Mouse (Mus musculus) liver, adult (tissue): ENCODE data around the gene Cwc27.
A peak's percentile ranks its signal among the peaks of the same experiment; 100 is the strongest.

Experiments used
- GATA4 ChIP-seq: IDR thresholded peaks from 2 replicates; pipeline ENCODE4 v1.6.1; 2014; ENCODE audit warnings: mild to moderate bottlenecking, low read length; ENCODE audit not compliant: insufficient replicate concordance

Gene Cwc27

DNA sequence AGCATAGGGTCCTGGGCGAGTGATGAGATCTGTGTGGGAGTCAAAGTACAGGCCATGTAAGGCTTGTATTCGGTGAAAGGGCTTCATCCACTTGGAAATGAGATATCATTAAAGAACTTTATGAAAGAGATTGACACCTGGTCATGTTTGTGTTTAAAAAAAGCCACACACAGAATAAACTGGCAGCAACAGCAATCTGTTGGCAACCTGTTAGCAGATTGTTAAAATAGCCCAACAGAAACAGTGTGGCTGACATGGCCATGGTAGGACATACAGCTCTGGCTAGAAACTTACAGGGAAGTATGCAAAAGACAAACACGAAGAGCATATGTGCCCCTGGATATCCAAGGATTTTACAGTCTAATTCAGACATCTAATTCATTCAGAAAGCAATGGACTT lies 124.2 kb downstream of the Cwc27 start:
- TF ChIP-seq GATA4: no peak

DNA sequence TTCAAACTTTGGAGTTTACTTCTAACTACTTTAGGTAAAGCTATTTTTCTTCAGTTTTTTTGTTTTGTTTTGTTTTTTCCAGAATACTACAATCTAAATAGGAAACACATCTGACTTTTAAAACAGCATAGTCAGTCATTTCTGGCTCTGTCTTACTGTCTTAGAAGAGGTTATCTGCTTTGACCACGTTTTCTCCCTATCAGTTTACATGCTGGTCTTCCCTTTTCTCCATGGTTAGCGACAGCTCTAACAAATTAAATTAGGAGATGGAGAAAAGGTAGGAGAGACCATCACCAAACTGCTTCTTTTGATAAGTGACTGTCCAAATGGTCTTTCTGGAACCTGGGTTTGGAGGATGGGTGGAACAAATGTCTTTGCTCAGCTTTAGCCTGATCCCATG lies 131.4 kb downstream of the Cwc27 start:
- TF ChIP-seq GATA4: no peak

DNA sequence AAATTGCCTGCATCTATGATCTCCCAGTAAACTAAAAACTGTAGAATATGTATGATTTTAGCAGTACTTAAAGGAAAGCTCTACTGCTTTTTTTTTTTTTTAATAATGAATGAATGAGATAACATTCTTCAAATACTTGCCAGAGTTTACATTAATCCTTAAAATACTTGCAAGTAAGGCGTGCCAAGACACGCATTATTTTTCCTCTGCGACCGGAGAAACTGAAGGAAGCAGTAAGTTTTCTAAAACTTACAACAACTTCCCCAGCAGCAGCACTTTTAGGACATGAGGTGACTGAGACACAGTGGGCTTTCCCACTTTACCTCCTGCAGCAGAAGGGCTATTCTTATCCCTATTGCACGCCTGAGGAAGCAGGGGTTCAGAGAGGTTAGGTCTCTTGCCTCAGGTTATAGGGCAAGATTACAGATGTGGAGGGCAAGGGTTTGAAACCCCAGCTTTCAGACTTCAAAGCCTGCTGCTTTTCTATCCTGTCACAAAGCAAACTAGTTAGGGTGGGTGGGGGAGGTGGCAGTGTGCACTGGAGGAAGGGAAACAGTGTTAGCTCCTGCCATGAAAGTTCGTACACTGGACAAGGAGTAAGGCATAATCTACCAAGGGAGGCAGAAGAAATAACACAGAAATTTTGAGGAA lies 132.5 kb downstream of the Cwc27 start:
- TF ChIP-seq GATA4: no peak

DNA sequence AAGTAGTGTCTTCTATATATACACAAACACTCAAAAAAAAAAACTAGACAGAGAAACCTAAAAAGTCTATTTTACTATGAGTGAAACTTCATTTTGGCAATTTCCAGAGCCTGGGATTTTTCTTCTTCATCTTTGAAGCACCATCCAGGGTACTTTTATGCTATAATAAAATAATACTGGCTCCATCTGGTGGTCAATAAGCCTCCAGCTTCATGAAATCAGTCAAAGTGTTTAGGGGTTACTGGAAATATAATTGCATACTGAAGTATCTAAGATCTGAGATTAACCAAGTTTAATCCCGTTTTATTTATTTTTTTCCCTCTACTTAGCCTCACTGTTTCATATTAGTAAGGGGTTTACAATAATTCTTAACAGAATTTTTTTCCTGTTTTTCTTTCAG lies 135.7 kb downstream of the Cwc27 start:
- TF ChIP-seq GATA4: no peak

DNA sequence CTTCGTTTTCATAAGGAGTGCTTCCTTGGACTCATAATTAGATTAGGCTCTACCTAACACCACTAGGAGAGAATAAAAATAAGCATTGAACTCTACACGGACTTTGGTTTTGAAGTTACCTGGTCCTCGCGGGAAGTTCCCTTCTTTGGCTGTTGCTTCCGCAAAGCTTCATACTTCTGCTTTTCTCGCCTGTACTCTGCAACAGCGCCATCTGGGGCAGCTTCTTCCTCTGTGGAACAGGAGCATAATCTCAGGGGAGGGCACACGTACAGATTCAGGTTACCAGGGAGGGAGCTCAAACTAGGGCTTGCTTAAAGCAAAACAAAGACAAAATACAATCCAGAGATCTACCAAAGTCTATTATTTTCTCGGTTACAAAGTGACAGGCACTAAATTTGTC lies 155.8 kb downstream of the Cwc27 start:
- no peak for TF ChIP-seq GATA4

DNA sequence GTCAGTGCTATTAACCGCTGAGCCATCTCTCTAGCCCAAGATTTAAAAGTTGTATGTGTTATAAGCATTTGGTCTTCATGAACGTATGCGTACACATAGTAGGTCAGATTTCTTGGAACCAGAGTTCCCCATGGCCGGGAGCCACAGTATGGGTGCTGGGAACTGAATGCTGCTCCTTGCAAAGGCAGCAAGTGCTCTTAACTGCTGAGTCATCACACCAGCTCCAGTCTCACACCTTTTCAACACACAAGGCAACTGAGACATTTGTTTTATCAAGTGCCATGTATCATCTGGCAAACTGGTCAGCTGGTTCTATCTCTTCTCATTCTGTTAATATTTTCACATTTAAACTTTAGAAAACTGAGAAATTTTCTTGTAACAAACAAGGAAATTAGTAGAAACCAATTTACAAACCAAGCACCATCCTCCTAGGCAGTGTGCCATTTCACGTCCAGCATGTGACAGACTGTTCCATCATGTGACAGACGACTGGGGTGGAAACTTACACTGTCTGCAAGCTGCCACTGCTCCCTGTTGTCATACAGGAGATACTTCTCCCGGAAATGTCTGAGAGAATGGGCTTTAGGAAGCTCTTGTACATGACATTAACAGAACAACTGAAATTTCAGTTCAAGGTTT lies 156.8 kb downstream of the Cwc27 start:
- TF ChIP-seq GATA4: no peak

DNA sequence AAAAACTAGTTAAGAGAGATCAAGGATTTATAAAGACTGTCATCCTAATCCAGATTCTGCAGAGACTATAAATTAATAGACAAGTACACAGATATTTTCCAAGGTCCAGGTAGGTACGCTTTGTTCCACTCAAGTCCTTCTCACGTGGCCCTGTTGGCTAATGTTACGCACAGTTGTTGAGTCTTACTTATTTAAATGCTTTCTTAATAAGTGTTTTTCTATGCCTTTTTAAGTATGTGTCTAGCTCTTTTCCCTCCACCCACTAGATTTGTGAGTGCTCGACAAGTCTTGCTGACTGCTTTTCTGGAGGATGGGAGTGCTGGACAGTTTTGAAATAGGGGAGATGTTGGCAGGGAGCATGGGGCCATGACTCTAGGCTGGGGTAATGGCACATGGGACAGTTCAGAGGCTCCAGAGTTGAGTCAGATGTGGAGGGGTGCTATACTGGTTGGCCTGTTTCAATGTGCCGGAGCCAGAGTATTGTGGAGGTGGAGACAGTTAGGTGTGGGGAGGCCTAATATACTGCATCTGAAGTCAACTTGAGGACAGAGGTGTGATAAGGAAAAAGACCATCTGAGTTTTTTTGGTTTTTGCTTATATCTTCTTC lies 160.2 kb downstream of the Cwc27 start:
- TF ChIP-seq GATA4: no peak

DNA sequence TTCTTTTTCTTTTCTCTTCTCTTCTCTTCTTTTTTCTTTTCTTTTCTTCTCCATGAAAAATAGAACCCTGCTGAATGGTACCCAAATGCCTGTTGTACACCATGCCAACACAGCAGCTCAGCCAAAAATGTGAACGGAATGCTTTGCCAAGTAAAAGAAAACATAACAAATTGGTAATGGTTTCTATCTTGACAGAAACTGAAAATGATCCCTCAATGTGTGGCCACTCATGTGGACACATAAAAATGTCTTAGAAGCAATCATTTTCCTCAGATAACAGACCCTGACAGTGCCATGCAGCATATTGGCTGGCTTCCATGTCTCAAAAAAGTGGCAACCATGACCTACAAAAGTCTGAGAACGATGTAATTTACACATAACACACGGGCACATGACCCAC lies 161.8 kb downstream of the Cwc27 start:
- no peak for TF ChIP-seq GATA4

DNA sequence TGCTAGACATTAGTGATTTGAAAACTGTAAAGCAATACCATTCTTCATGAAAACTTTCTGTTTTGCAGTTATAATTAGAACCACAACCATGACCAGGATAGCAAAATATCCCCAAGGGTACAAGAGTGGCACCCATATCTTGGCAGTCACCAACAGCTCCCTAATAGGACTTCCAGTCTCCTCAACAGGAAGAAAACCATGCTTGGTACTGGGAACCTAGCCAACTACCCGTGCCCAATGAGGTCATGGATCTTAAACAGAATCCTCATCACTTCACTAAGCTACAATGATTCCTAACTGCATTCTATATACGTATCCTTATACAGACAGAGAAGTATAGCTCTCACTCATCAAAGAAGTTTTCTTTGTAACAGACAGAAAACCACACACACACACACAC lies 165.2 kb downstream of the Cwc27 start:
- TF ChIP-seq GATA4: no peak

DNA sequence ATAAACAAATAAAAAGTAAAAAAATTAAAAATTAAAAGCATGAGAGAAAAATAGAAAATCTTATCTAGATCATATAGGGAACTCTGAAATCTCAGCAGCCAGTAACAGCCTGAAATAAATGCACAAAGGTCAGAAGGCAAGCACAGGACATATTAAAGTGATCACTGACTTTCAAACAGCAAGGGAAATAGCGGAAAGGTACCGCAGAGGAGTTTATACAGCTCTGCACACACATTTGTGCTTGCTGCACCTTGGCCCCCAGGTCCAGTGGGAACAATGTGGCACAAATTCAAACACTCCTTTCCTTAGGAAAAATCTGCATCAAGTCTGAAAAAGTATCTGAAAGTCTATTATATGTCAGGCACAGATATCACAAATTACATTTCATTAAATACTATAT lies 166.3 kb downstream of the Cwc27 start:
- no peak for TF ChIP-seq GATA4

DNA sequence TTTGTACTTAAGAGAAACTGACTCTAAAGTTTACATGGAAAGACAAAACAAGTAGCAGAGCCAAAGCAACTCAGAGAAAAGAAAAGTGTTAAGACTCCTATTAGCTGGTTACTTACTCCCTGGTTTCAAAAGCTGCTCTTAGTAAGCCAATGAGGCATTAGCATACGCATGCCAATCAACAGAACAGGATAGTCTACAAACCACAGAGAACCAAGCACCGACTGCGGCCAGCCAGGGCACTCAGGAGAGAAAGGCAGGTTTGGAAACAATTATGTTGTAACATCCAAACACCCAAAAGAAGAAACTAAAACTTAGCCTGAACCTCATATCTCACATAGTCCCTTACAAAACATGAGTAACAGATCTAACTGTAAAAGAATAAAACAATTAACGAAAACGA lies 166.8 kb downstream of the Cwc27 start:
- TF ChIP-seq GATA4: no peak

DNA sequence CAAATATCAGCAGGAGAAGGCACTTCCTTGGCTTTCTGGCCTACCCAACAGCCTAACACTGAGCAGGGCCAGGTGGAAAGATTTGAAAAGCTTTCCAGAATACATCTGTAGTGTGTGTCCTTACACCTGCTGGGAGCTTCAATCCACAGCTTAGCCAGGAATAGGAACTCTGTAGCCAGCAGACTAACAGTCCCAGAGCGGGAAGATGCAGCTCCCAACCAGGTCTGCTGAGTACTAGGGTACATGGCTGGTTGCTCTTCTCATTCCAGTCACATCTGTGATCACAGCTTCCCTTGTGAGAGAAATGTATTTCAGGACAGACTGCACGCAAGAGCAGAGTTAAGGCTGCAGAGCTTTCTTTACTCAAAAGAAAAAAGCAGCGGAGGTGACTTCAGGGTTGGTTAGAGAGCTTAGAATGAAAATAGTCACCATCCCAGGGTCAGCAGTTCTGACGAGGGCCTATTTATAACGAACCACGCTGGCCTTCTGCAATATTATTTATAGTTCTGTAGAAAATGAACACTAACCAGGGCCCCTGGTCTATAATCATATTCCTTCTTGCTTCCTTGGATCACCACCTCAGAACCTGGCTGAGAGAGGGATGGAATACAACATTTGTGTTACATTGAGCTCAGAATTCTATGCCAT lies 171.0 kb downstream of the Cwc27 start:
- TF ChIP-seq GATA4: no peak

DNA sequence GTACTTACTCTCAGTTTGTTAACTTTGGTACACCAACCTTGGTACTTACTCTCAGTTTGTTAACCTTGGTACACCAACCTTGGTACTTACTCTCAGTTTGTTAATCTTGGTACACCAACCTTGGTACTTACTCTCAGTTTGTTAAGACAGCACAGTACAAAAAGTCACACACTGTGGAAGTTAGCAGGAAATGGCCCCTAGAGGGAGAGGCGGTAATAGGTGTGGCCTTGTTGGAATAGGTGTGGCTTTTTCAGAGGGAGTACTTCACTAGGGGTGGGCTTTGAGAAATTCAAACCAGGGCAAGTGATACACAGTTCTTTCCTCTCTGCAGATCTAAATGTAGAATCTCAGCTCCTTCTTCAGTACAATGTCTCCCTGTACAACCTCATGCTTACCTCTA lies 172.8 kb downstream of the Cwc27 start:
- no peak for TF ChIP-seq GATA4

DNA sequence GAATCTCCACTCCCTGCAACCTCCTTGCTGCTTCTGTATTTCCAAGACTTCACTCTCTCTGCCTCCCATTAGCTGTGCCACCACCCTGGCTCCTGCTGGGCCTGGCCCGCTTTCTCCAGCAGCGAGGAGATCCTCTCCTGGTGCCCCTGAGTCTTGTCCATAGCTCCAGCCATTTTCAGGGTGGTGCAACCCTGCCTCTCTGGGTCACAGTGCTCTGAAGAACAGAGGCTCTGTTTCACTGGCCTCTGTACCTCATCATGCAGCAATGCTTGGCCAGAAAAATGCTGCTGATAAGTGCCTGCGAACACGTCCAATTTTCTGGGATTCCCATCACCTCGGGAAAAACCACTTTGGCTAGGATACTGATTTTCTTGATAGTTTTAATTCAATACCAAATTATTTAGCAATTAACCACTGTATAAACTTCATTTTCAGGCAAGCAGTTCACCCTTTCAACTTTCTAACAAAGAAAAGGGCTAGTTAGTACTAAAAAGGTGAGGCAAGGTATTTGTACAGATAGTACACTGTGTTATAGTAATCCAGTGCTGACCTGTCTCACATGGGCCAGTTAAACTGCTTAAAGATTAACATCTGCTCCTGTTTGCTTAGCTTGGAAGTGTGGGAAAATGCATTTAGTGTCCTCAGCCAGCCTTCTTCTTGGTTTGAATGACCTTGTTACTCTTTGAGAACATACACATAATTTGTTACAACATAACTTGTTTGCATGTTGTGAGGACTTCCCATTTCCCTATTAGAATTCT lies 176.1 kb downstream of the Cwc27 start:
- peak; percentile 84 for TF ChIP-seq GATA4

DNA sequence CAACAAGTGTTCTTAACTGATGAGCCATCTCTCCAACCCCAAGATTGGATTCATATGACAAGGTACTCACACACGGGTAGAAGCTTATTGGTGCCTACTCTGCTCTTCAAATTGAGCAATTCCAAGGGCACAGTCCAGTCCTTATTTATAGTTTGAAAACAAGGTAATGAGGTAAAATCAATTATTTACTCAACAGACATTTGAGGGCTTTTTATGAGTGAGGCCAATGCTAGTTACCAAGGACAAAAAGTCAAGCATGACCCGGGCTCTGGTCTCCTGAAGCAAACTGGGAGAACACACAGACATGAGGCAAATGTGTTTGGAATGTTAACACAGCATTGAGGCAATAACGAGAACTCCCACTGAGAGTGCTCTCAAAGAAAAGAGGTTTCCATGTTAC lies 178.0 kb downstream of the Cwc27 start:
- TF ChIP-seq GATA4: no peak

DNA sequence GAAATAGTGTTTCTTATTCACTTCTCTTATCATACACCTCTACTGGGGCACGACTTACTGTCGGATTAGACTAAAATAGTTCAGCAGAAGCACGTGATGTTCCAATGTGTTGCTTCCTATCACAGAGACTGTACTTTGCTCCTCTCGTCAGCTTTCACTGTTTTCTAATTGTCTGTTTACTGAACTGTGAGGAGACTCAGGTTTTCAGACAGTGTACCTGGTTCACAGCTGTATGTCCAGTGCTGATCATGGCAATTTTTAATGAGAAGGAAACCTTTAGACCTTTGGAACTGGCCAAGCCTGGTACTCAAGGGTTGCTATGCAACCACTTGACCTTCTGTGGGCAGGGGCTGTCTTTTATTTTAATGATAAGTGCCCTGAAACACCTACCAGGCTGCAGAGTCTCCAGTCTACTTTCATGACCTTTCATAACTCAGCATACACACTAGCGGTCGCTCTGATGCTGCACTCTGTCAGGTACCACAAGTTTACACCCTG lies 180.9 kb downstream of the Cwc27 start:
- TF ChIP-seq GATA4: peak; percentile 34; the same call in 1 of the 2 replicates

DNA sequence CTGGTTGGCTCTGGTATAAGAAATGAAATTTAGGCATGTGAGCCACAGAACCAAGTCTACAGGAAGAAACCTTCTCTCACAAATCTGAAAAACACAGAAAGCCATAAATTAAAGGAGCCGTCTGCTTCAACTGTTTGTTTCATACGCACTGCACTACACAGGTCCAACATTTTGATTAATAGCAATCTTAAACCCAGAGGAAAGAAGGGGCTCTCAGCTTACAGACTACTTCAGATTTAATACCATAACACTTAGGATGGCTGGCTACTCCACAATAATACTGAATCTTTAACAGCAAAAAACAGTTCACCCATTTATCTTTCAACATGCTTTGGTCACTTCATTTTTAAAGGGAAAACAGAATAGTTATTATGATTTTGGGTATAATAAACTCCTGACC lies 182.2 kb downstream of the Cwc27 start:
- TF ChIP-seq GATA4: no peak
